Comparison of ENCODE assay signal across 9 mouse cellular contexts in genomic region chr17:5827836-5828582, GRCm38 (mm10). TPM values are rescaled to one million over a fixed set of nuclear protein-coding genes. Genes with fewer than 3 reads are reported as not detected.
A peak's percentile ranks its signal among the peaks of the same experiment; 100 is the strongest.
DNase-seq lines count a peak whose midpoint lies in the region; ATAC-seq lines count a peak whose summit lies in the region.
"Had no signal": no experiment of that assay in that cellular context is flagged by ENCODE, and none has a peak within 500 bp of the region (broad histone marks: within the 10 kb centered on the region; RNA-seq: fewer than 3 reads in every experiment).

No protein-coding gene starts in this region.

- H3K4me3 ChIP-seq in heart, embryonic 14.5 days (ENCODE audit: control insufficient read depth in 1 of 2, insufficient read depth in 1 of 2, low read depth in 1 of 2, low read length in 2 of 2): peak overlapping the region in 1 of 2 experiments; percentile 28; a peak in 1 of 4 replicates
- H3K4me3 ChIP-seq in hindbrain, embryonic 16.5 days (ENCODE audit: low read length): peak overlapping the region; percentile 6; the same call in 1 of the 2 replicates

- 9% methylated on average over 14 of the region's 15 CpGs for WGBS in heart, embryonic 14.5 days
- WGBS in hindbrain, embryonic 16.5 days: 7% methylated on average over 15 of the region's 15 CpGs

- H3K27ac ChIP-seq in heart, embryonic 14.5 days (replicated peaks in 1 of 2; ENCODE audit: control insufficient read depth in 1 of 2, insufficient read depth in 1 of 2, low read depth in 2 of 2, low read length in 2 of 2): no peak overlapping the region
- no peak overlapping the region for H3K27ac ChIP-seq in hindbrain, embryonic 16.5 days (ENCODE audit: low read depth, low read length)

- H3K4me2 ChIP-seq in heart, embryonic 14.5 days (ENCODE audit: low read length): peak overlapping the region; percentile 43
- H3K4me2 ChIP-seq in hindbrain, embryonic 16.5 days (ENCODE audit: low read length): peak overlapping the region; percentile 43

- no peak for ATAC-seq in heart, embryonic 14.5 days (ENCODE audit: insufficient number of reproducible peaks, insufficient read depth, low FRiP score, low read depth)
- peak; percentile 52 for ATAC-seq in activated CD4-positive, CD25-positive, alpha-beta regulatory T cell, adult 4 months
- peak; percentile 52 for ATAC-seq in hindbrain, embryonic 16.5 days

- H3K27me3 ChIP-seq in heart, embryonic 14.5 days (ENCODE audit: control insufficient read depth, insufficient read depth, low read length): no peaks in the 10 kb centered on the region
- H3K27me3 ChIP-seq in hindbrain, embryonic 16.5 days (replicated peaks; ENCODE audit: control insufficient read depth, insufficient read depth, low read length): no peaks in the 10 kb centered on the region

- H3K4me1 ChIP-seq in heart, embryonic 14.5 days (ENCODE audit: control insufficient read depth in 2 of 2, insufficient read depth in 2 of 2, low read length in 2 of 2): peaks cover 5 to 12% of the 10 kb centered on the region in 2 experiments
- no peaks in the 10 kb centered on the region; the same call in 1 of the 2 replicates for H3K4me1 ChIP-seq in hindbrain, embryonic 16.5 days (ENCODE audit: control insufficient read depth, insufficient read depth, low read depth, low read length)

- H3K9ac ChIP-seq in heart, embryonic 14.5 days (ENCODE audit: low read length): peak overlapping the region; percentile 3; the same call in 1 of the 2 replicates
- H3K9ac ChIP-seq in hindbrain, embryonic 16.5 days (ENCODE audit: low read depth, low read length): no peak overlapping the region

- no peaks in the 10 kb centered on the region for H3K9me3 ChIP-seq in heart, embryonic 14.5 days (ENCODE audit: control insufficient read depth, low read length)
- no peaks in the 10 kb centered on the region for H3K9me3 ChIP-seq in hindbrain, embryonic 16.5 days (ENCODE audit: control insufficient read depth, low read length)

- no peak for DNase-seq in heart, adult 8-10 months (ENCODE audit: low spot score)
- peak; percentile 43 for DNase-seq in naive thymus-derived CD4-positive, alpha-beta T cell, adult 2 months (ENCODE audit: low read depth)
- no peak for DNase-seq in cerebellum, postnatal 10 days
- no peak for DNase-seq in urinary bladder, postnatal 14 days (ENCODE audit: low spot score)
- no peak for DNase-seq in left cerebral cortex, adult 11 months (ENCODE audit: low spot score)
- DNase-seq: cerebellum, postnatal 14 days had no signal

- no peaks in the 10 kb centered on the region for H3K36me3 ChIP-seq in heart, embryonic 14.5 days (ENCODE audit: control insufficient read depth, insufficient read depth, low read length)
- H3K36me3 ChIP-seq in hindbrain, embryonic 16.5 days (ENCODE audit: control insufficient read depth, insufficient read depth, low read length): no peaks in the 10 kb centered on the region

RNA-seq across cellular contexts. Expression of gene Snx9, which starts 13.1 kb away (rescaled TPM):
- polyA plus RNA-seq in heart, embryonic 14.5 days (2014; fragmentation: Nextera tagmentation; extraction: Ambion mirVana): 28.8 and 29.6 TPM in 2 replicates
- 10 to 100 TPM; 29.0 to 32.4 (median 30.3) TPM for total RNA-seq in heart, adult 8-10 months (2022)
- 1 to 10 TPM; 4.8 to 7.7 TPM for polyA plus RNA-seq in activated CD4-positive, CD25-positive, alpha-beta regulatory T cell, adult 4 months (2017; shearing (Covaris generic))
- 6.1 and 7.6 TPM in 2 replicates for polyA plus RNA-seq in hindbrain, embryonic 16.5 days (2015; fragmentation: Nextera tagmentation; extraction: Ambion mirVana)
